Mouse (Mus musculus) neural tube, embryonic 11.5 days (tissue): ENCODE measurements around the gene Katnb1. TPM values are rescaled to one million over a fixed set of nuclear protein-coding genes. Genes with fewer than 3 reads are reported as not detected.

Source experiments
- ATAC-seq: fragments of 200-750 bp; cut with Nextera tagmentation; 2 replicates; pipeline ENCODE4 v1.8.0; 2017; ENCODE audit warnings: moderate number of reproducible peaks, mild to moderate bottlenecking, moderate TSS enrichment, moderate library complexity; ENCODE audit not compliant: insufficient read depth, low FRiP score, low TSS enrichment
- DNase-seq: peaks from one replicate; pipeline ENCODE4 v3.0.0-alpha.2; 2015; ENCODE audit warnings: low spot score
- H3K27ac ChIP-seq: fragments of 300-500 bp; sonication (generic); 2 replicates; pipeline ENCODE4 v1.5.1; 2014; ENCODE audit warnings: low read depth, mild to moderate bottlenecking, low read length
- H3K27me3 ChIP-seq: fragments of 300-500 bp; sonication (generic); 2 replicates; pipeline ENCODE4 v1.6.1; 2014; ENCODE audit warnings: mild to moderate bottlenecking, low read length, mixed read lengths; ENCODE audit not compliant: control insufficient read depth, insufficient read depth
- H3K36me3 ChIP-seq: fragments of 300-500 bp; sonication (generic); 2 replicates; pipeline ENCODE4 v1.6.1; 2014; ENCODE audit warnings: mild to moderate bottlenecking, low read length, moderate library complexity, mixed read lengths; ENCODE audit not compliant: control insufficient read depth, insufficient read depth
- H3K4me1 ChIP-seq: fragments of 300-500 bp; sonication (generic); 2 replicates; pipeline ENCODE4 v1.6.1; 2014; ENCODE audit warnings: low read length, mixed read lengths; ENCODE audit not compliant: control insufficient read depth, insufficient read depth
- H3K4me2 ChIP-seq: fragments of 300-500 bp; sonication (generic); 2 replicates; pipeline ENCODE4 v1.6.1; 2014; ENCODE audit warnings: low read depth, mild to moderate bottlenecking, moderate library complexity
- H3K4me3 ChIP-seq: fragments of 300-500 bp; sonication (generic); 2 replicates; pipeline ENCODE4 v1.5.1; 2014; ENCODE audit warnings: low read depth, low read length
- H3K9ac ChIP-seq: fragments of 300-500 bp; sonication (generic); 2 replicates; pipeline ENCODE4 v1.6.1; 2014; ENCODE audit warnings: mild to moderate bottlenecking, low read length
- H3K9me3 ChIP-seq: fragments of 300-500 bp; sonication (generic); 2 replicates; pipeline ENCODE4 v1.6.1; 2016; ENCODE audit warnings: low read length; ENCODE audit not compliant: control insufficient read depth
- WGBS: fragments of 180-500 bp; shearing (Covaris S2); extraction: QIAGEN DNeasy Blood & Tissue Kit; methylation state at CpG from one replicate; pipeline ENCODE4 v1.1.7; 2014; 5-methylcytosine and 5-hydroxymethylcytosine counted together
- polyA plus RNA-seq: library from polyadenylated mRNA; unstranded; fragments of >200 nt; fragmentation: Nextera tagmentation; extraction: Ambion mirVana; gene quantifications from 2 replicates; pipeline ENCODE4 v1.2.1, GENCODE M21; 2014

Katnb1 gene
- 29.2 and 32.5 TPM in 2 replicates for polyA plus RNA-seq

DNA sequence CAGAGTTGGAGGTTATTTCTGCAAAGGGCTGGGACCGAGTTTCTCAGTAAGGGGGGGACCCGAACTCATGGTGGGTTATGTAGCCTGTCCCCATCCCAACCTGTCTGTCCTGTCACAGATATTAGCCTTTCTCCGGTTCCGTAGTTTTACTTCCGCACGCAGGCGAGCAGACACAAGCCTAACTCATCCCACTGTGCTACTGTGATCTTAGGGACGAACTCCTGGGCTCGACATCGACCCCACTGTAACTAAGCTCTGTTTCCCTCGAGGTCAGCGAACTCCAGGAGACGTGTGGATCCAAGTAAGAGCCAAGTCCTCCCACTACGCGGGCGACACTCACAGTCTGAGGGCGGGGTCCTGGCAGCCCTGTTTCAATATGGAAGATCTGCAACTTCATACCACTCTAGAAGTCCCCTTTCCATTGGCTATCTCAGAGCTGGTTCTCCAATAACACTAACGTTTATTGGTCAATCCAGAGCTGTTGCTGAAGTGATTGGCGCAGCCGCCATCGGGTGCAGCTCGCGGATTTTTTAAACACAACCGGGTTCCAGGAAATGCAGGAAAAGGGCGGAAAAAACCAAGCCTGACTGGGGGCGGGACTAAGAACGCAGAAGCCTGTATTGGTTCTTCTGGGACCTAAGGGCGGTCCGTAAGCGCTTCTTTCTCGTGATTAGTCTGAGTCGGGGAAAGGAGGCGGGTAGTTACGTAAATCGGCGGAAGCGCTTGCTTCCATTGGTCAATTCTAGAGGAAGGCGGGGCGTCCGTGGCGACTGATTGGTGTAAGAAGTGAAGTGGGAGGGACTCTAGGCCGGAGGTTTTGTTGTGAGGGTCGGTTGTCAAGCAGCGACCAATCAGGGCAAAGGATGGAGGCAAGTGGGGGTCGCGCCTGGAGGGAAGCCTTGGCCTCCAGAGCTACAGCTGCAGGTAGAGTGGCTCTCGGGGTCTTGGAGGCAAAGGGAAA lies at the start of gene Katnb1:
Gene Katnb1, plus strand, starts transcription at position 806 of the 961 bp plus-strand sequence.
- H3K27me3 ChIP-seq: no peaks in the 10 kb centered on the region
- no peaks in the 10 kb centered on the region for H3K36me3 ChIP-seq
- peak within 1 kb of the TSS; percentile 42; the same call in 1 of the 2 replicates for H3K27ac ChIP-seq
- WGBS: under 1% methylated on average over 47 of the region's 47 CpGs
- ATAC-seq (peak; percentile 97), DNase-seq (peak; percentile 98)
- H3K4me1 ChIP-seq: peaks cover 8% of the 10 kb centered on the region; the same call in 1 of the 2 replicates
- peak within 1 kb of the TSS; percentile 89 for H3K4me2 ChIP-seq
- peak within 1 kb of the TSS; percentile 83 for H3K9ac ChIP-seq
- H3K4me3 ChIP-seq: peak within 1 kb of the TSS; percentile 71
- no peaks in the 10 kb centered on the region; the same call in 1 of the 2 replicates for H3K9me3 ChIP-seq

DNA sequence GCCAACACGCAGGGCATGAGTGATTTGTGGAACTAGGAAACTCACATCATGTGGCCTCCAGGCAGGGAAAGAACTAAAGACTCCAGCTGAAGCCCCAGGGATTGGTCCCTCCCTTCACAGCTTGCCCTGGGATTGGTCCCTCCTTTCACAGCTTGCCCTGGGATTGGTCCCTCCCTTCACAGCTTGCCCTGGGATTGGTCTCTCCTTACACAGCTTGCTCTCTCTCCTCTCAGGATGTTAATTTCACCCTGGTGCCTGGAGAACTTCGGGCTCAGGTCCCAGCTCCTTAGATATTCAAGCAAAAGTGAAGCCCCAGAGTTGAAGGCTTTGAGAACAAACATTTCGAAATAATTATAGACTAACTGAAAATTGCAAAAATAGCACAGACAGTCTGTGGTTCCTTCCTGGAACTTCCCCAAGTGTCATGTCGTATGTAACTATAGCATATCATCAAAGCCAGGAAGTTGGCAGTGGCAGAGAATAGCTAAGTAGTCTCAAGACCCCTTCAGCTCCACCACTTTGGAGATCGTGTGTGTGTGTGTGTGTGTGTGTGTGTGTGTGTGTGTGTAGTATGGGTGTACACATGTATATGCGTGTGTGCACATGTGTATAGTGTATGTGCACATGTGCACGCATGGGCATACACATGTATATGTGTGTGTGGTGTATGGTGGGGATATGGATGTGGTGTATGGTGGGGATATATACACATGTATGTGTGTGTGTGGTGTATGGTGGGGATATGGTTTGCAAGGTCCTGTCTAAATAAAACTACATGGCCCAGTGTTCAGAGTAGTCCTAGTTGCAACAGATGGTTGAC lies 43.7 kb upstream of the Katnb1 start:
- Histone ChIP-seq H3K4me1 (no peaks in the 10 kb centered on the region), H3K36me3 (no peaks in the 10 kb centered on the region), H3K9ac (no peak overlapping the region), H3K9me3 (no peaks in the 10 kb centered on the region), H3K4me2 (no peak overlapping the region), H3K27ac (no peak overlapping the region), H3K27me3 (no peaks in the 10 kb centered on the region), H3K4me3 (no peak overlapping the region)
- ATAC-seq: no peak
- 72% methylated on average over 7 of the region's 7 CpGs for whole genome bisulfite sequencing
- no peak for DNase-seq

- Histone ChIP-seq H3K27me3 (no peaks in the 10 kb centered on the region), H3K9me3 (no peaks in the 10 kb centered on the region), H3K27ac (no peak overlapping the region), H3K4me3 (no peak overlapping the region), H3K4me1 (no peaks in the 10 kb centered on the region), H3K36me3 (no peaks in the 10 kb centered on the region), H3K4me2 (no peak overlapping the region), H3K9ac (no peak overlapping the region)
- ATAC-seq (no peak), DNase-seq (no peak)
- WGBS: 72% methylated on average over 6 of the region's 6 CpGs
These were observed 38.9 kb upstream of the Katnb1 start for GRCm38 (mm10) chr8:95041883-95042784.

DNA sequence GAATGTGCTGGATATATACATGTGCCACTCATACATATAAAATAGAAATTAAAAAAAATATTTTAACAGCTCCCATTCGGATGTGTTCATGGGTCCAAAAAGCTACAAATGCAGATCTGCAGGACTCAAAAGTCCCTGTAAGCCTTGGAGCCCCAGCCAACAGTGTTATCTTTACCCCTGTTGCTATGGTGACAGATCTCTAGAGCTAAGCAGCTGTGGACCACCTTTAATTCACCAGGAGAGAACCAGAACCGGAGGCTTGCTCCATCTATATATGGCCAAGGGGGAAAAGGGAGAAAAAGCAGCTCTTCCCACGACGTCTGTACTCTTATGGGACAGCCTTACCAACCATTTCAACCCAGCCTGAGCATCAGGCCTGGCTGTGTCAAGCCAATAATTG lies 36.2 kb upstream of the Katnb1 start:
- ATAC-seq: no peak
- H3K27ac ChIP-seq: no peak overlapping the region
- H3K9ac ChIP-seq: no peak overlapping the region
- WGBS: 67% methylated on average over 4 of the region's 4 CpGs
- no peak overlapping the region for H3K4me2 ChIP-seq
- no peak overlapping the region for H3K4me3 ChIP-seq
- no peaks in the 10 kb centered on the region for H3K4me1 ChIP-seq
- no peaks in the 10 kb centered on the region for H3K36me3 ChIP-seq
- H3K27me3 ChIP-seq: no peaks in the 10 kb centered on the region
- no peak for DNase-seq
- H3K9me3 ChIP-seq: no peaks in the 10 kb centered on the region

DNA sequence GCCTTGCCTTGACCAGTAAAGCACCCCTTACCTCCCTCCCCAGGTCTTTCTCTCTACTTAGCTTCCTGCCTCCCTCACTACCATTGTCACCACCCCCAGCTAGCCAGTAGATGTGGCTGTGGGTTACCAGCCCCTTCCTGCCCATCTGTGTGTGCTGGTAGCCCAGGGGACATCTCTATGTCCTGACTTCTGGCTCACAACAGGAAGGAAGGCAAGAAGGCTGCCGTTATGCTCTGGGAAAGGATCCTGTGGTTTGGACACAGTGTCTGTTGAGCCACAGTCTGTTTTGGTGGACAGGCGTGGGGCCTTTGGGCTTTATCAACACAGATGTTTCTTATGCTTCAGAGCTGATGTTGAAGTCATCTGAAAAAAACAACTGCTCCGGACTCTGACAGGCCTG lies 34.0 kb upstream of the Katnb1 start:
- H3K4me2 ChIP-seq: no peak overlapping the region
- no peaks in the 10 kb centered on the region for H3K4me1 ChIP-seq
- H3K4me3 ChIP-seq: no peak overlapping the region
- no peak for ATAC-seq
- 80% methylated on average over 3 of the region's 3 CpGs for WGBS
- H3K36me3 ChIP-seq: no peaks in the 10 kb centered on the region
- no peaks in the 10 kb centered on the region for H3K9me3 ChIP-seq
- DNase-seq: no peak
- H3K9ac ChIP-seq: no peak overlapping the region
- no peak overlapping the region for H3K27ac ChIP-seq
- H3K27me3 ChIP-seq: no peaks in the 10 kb centered on the region

GRCm38 (mm10) chr8:95047884-95048680 lies 32.9 kb upstream of the Katnb1 start:
- no peaks in the 10 kb centered on the region for H3K36me3 ChIP-seq
- no peak for ATAC-seq
- WGBS: 71% methylated on average over 6 of the region's 6 CpGs
- no peaks in the 10 kb centered on the region for H3K9me3 ChIP-seq
- no peak overlapping the region for H3K9ac ChIP-seq
- no peak overlapping the region for H3K4me2 ChIP-seq
- H3K27ac ChIP-seq: no peak overlapping the region
- H3K4me3 ChIP-seq: no peak overlapping the region
- H3K27me3 ChIP-seq: no peaks in the 10 kb centered on the region
- no peak for DNase-seq
- H3K4me1 ChIP-seq: no peaks in the 10 kb centered on the region

DNA sequence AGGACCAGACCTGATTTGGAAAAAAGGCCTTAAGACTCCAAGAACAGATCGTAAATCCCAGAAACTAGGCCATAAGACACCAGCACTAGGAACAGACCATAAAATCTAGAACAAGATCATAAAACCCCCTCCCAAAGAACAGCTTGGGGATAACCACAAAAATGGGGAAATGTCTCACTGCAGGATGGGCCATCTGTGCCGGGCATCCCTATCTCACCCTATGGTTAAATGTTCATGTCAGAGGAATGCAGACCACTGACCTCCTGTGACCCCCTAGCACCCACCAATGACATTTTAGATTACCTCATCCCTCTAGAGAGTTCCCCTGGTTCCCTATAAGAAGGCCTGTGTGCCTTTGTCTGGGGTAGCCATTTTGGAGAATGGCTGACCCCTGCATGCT lies 31.4 kb upstream of the Katnb1 start:
- Histone ChIP-seq H3K4me1 (no peaks in the 10 kb centered on the region), H3K4me3 (no peak overlapping the region), H3K27me3 (no peaks in the 10 kb centered on the region), H3K9ac (no peak overlapping the region), H3K4me2 (no peak overlapping the region), H3K36me3 (no peaks in the 10 kb centered on the region), H3K9me3 (no peaks in the 10 kb centered on the region), H3K27ac (no peak overlapping the region)
- ATAC-seq (no peak), DNase-seq (no peak)
- WGBS: 63% methylated on average over 2 of the region's 2 CpGs
